Mouse (Mus musculus): ENCODE results near the gene AC140267.1.

The AC140267.1 gene

DNA sequence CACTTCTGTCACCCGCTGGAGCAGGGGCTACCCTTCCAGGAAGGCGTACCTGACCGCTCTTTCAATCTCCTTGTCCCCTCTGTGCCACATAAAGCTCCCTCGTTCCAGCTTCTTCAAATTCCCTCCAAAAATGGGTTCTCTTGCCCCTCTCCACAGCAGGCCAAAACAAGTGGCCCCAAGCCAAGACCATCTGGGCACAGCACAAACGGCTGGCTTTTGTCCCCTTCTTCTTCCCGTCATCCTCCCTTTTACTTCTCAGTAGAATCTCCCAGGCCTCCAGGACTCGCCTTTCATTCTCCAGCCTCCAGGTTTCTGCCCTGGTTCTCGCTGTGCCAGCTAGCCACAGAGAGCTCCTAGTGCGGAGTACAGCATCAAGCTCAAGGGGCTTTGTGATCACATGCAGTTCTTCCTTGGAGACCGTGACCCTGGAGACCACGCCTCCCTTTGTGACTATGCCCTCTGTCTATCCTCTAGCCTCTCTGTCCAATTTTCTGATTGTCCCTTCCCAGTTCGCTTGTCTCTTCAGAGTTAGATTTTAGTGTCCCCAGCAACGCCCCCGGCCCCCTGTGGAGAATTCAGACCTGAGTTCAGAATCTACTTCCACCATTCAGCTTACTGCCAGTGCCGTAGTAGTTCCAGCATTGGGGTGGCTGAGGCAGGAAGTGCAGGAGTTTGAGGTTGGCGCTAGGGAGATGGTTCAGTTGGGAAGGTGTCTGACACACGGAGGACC, 7.4 kb upstream of the AC140267.1 start:
- DNase-seq (ENCODE audit: low spot score in 2 of 2), result no peak

- no peak for DNase-seq (ENCODE audit: low spot score in 2 of 2)
Measured at GRCm38 (mm10) chr15:80232331-80232730, 3.3 kb upstream of the AC140267.1 start.

DNA sequence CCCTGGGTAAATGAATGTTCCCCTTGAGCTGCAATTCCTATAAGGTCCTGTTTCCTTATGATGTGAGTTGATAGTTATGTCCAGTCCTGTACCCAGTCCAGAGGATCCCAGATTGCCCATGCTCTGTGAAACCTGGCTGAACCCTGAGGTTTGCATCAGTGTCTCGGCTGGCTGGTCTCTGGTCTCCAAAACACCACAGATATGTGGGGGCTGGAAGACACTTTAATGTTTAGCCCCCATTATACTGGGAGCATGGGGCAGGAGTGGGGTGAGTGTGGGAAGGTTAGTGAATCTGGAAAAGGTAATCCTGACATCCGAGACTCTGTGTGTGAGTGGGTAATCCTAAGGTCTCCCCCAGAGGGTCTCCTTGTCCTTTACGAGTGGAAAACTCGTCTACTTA, 2.6 kb upstream of the AC140267.1 start:
- no peak for DNase-seq (ENCODE audit: low spot score in 2 of 2)

- peak; percentile 97 for DNase-seq (ENCODE audit: low spot score in 2 of 2)
Measured at GRCm38 (mm10) chr15:80233733-80234509, 1.7 kb upstream of the AC140267.1 start, which contains the start of gene Mief1. Gene Mief1 (plus strand): TSS chr15:80234018.

DNA sequence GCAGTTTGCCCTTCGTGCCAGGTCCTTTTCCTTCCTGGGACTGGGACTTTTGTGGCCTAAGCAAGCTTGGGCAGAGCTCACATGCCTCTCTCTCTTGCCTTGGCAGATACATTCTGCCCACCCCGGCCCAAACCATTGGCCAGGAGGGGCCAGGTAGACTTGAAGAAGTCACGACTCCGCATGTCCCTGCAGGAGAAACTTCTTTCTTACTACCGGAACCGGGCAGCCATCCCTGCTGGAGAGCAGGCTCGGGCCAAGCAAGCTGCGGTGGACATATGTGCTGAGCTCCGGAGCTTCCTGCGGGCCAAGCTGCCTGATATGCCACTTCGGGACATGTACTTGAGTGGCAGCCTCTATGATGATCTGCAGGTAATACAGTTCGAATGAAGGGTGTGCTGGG, 12.5 kb downstream of the AC140267.1 start:
- no peak for DNase-seq (ENCODE audit: low spot score in 2 of 2)

- no peak for DNase-seq (ENCODE audit: low spot score in 2 of 2)
Measured at GRCm38 (mm10) chr15:80248596-80248995, 13.0 kb downstream of the AC140267.1 start.

GRCm38 (mm10) chr15:80249672-80250071, 14.0 kb downstream of the AC140267.1 start:
- DNase-seq (ENCODE audit: low spot score in 2 of 2), result no peak

GRCm38 (mm10) chr15:80250586-80250985, 15.0 kb downstream of the AC140267.1 start:
- DNase-seq (ENCODE audit: low spot score in 2 of 2), result no peak

DNA sequence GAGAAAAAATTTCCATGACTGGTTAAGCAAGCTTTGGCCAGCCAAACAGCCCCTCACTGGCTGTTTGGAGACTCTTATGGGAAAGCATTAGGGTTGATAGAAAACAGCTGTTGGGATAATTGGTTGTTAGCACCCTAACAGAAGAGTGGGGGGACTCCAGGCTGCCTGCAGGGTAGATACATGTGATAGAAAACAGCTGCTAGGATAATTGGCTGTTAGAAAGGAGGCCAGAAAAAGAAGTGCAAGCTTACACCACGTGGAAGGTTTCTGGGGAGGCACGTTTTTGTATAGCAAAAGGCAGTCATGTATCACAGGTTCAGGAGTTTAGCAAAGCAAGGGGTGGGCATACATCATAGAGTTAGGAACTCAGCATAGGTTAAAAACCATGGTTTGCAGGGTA, 17.9 kb downstream of the AC140267.1 start:
- no peak for DNase-seq (ENCODE audit: low spot score in 2 of 2)

DNA sequence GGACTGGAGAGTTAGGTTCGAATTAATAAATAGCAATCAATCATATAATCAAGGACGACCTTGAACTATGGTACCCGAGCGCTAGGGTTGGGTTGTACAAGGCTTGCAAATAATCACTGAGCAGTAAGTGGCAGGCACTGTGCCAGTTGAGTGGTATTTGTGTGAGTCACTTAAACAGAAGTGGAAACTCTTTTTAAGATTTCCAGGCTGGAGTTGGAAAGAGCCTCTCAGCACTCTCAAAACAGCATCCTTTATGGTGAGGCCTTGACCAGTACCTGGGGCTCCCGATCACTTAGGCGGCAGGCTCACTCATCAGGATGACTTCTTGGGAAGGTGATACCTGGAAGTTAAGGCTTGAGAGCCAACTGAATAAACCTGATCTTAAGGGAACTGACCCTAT, 18.6 kb downstream of the AC140267.1 start:
- DNase-seq (ENCODE audit: low spot score in 2 of 2), result no peak

- peak; percentile 98 for DNase-seq (ENCODE audit: low spot score in 2 of 2)
Measured at GRCm38 (mm10) chr15:80254847-80255645, 19.4 kb downstream of the AC140267.1 start, which contains the start of gene Atf4. Gene Atf4 (plus strand): TSS chr15:80255184.

DNA sequence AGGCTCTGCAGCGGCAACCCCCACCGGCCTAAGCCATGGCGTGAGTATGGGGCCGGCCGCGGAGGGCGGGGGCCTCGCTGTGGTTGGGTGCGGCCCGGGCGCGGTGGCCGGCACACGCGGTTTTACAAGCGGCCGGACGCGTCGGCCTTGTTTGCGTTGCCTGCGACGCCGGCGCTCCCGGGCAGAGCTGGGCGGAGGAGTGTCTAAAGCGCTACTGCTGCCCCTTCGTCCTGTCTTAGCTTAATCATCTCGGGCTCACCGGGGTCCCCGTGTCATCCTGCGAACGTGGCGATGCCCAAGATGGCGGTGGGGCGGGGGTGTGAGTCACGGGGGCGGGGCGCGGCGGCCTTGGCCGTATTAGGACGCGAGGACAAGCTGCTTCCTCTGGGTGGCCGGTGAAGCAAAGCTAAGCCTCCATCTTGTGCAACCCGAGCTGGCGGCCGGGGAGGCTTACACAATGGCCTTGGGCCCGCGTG, 20.0 kb downstream of the AC140267.1 start:
- DNase-seq (ENCODE audit: low spot score in 2 of 2), result peak; percentile 80 to 85

DNA sequence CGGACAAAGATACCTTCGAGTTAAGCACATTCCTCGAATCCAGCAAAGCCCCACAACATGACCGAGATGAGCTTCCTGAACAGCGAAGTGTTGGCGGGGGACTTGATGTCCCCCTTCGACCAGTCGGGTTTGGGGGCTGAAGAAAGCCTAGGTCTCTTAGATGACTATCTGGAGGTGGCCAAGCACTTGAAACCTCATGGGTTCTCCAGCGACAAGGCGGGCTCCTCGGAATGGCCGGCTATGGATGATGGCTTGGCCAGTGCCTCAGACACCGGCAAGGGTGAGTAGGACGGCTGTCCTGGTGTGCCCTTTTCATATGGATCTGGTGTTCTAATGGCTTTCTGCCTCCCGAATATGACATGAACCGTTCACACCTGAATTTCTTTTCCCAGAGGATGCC, 20.6 kb downstream of the AC140267.1 start:
- no peak for DNase-seq (ENCODE audit: low spot score in 2 of 2)

DNA sequence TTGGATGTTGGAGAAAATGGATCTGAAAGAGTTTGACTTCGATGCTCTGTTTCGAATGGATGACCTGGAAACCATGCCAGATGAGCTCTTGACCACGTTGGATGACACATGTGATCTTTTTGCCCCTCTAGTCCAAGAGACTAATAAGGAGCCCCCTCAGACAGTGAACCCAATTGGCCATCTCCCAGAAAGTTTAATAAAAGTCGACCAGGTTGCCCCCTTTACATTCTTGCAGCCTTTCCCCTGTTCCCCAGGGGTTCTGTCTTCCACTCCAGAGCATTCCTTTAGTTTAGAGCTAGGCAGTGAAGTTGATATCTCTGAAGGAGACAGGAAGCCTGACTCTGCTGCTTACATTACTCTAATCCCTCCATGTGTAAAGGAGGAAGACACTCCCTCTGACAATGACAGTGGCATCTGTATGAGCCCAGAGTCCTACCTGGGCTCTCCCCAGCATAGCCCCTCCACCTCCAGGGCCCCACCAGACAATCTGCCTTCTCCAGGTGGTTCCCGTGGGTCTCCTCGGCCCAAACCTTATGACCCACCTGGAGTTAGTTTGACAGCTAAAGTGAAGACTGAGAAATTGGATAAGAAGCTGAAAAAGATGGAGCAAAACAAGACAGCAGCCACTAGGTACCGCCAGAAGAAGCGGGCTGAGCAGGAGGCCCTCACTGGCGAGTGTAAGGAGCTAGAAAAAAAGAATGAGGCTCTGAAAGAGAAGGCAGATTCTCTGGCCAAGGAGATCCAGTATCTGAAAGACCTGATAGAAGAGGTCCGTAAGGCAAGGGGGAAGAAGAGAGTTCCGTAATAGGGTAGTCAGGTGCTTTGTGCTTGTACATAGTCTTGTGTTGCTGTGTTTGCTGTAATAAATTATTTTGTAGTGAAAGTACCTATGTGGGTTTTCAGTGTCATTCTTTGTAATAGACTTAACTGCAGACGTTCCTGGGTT, 21.3 kb downstream of the AC140267.1 start:
- DNase-seq (ENCODE audit: low spot score in 2 of 2), result no peak

GRCm38 (mm10) chr15:80257602-80258239, 22.1 kb downstream of the AC140267.1 start:
- no peak for DNase-seq (ENCODE audit: low spot score in 2 of 2)

DNA sequence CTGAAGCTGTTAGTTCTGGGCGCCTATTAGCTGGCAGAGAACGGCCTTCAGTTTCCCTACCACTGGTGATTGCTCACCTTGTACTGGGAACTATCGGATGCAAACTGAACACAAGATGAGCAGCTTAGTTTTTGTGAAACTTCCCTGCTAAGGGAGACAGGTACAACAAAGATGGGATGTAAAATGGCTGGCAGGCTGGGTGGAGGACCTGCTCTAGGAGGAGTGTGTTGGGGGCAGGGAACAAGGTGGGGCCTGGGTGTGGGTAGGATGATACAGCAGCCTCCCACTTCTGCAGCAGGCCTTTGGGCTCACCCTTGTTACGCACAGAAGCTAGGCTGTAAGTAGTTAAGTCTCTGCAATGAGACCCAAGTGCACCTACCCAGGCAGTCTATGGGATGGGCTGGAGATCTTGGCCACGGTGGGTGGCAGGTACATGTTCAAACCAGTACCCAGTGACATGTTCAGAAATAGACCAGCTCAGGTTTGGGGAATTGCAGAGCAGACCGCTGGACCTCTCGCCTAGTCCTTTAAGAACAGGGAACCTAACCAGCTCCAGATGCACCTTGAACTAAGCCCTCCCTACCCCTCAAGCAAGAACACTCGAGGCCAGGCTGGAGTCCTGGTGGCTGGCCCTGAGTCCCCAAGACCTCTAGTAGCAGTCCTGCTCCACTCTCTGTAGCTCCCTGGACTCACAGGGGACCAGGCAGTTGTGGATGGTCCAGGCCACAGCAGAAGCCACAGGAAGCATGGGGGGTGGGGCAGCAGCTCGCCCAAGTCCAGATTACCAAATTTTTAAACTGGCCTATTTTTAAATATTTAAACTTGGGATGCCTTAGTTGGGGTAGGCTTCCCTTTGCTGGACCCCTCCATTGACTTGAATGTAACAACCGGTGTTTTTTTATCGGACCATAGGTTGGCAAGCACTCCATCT, 22.9 kb downstream of the AC140267.1 start:
- no peak for DNase-seq (ENCODE audit: low spot score in 2 of 2)

GRCm38 (mm10) chr15:80259406-80260045, 23.9 kb downstream of the AC140267.1 start:
- no peak for DNase-seq (ENCODE audit: low spot score in 2 of 2)

GRCm38 (mm10) chr15:80260677-80261076, 25.0 kb downstream of the AC140267.1 start:
- DNase-seq (ENCODE audit: low spot score in 2 of 2), result peak; percentile 76 to 88

- no peak for DNase-seq (ENCODE audit: low spot score in 2 of 2)
Measured at GRCm38 (mm10) chr15:80261100-80261499, 25.5 kb downstream of the AC140267.1 start.

Data from urinary bladder, postnatal 4 days (tissue).